Mouse (Mus musculus): ENCODE measurements around the gene Pla2g4d. TPM values are rescaled to one million over a fixed set of nuclear protein-coding genes. Genes with fewer than 3 reads are reported as not detected.

Pla2g4d gene
- total RNA-seq, 2 experiments from 2014 or later: 0.39 to 0.49 TPM

Other genes with a start within 250 kb of the Pla2g4d start
- gene Ehd4, start 134.6 kb downstream of the Pla2g4d start, total RNA-seq (2021): 10 to 100 TPM in 1 of 2 experiments, 1 to 10 TPM in 1; 9.4 to 10.7 TPM
- 10 to 100 TPM; 39.9 to 42.6 TPM for gene Pla2g4e, start 43.9 kb downstream of the Pla2g4d start, total RNA-seq (2021)
- gene Pla2g4f, start 25.0 kb upstream of the Pla2g4d start, total RNA-seq (2021): not detected
- gene Vps39, start 63.9 kb upstream of the Pla2g4d start, total RNA-seq (2021): 10 to 100 TPM; 54.0 to 56.9 TPM
- gene Ganc, start 114.7 kb upstream of the Pla2g4d start, total RNA-seq (2021): 10 to 100 TPM; 10.4 to 13.5 TPM
- gene Tmem87a, start 114.9 kb upstream of the Pla2g4d start, total RNA-seq (2021): 10 to 100 TPM; 33.6 to 35.2 TPM
- gene Capn3, start 166.8 kb upstream of the Pla2g4d start, total RNA-seq (2021): 1 to 10 TPM; 3.0 to 4.7 TPM